Mouse (Mus musculus): ENCODE data around the gene Inpp5f. TPM values are rescaled to one million over a fixed set of nuclear protein-coding genes. Genes with fewer than 3 reads are reported as not detected.

Inpp5f gene
- polyA plus RNA-seq, 1 experiment from 2014 or later: 7.2 TPM

GRCm38 (mm10) chr7:128622266-128622961 lies 11.3 kb downstream of the Inpp5f start:
- Histone ChIP-seq H3K9me3 (ENCODE audit: low read length) (no peaks in the 10 kb centered on the region), H3K9ac (replicated peaks) (no peak overlapping the region), H3K36me3 (replicated peaks; ENCODE audit: insufficient read depth, low read length) (no peaks in the 10 kb centered on the region), H3K4me2 (ENCODE audit: low read depth, low read length) (no peak overlapping the region), H3K27me3 (ENCODE audit: insufficient read depth, low read length) (no peaks in the 10 kb centered on the region), H3K27ac (ENCODE audit: low read depth) (0 out of 2 replicates have a peak overlapping the region, but pooled peaks have one; percentile 22), H3K4me1 (ENCODE audit: insufficient read depth) (peaks cover 16% of the 10 kb centered on the region), H3K4me3 (ENCODE audit: low read depth, low read length) (no peak overlapping the region)
- DNase-seq: no peak
- ATAC-seq: peak; percentile 45; the same call in 1 of the 2 replicates
- 66% methylated on average over 7 of the region's 7 CpGs for WGBS (ENCODE audit: insufficient replicate concordance)
- no peak for TF ChIP-seq CTCF (IDR thresholded peaks at IDR 0.05; ENCODE audit: low read depth)
- TF ChIP-seq EP300 (IDR thresholded peaks at IDR 0.05; ENCODE audit: low read depth): no peak

GRCm38 (mm10) chr7:128622994-128623393 lies 11.9 kb downstream of the Inpp5f start:
- no peaks in the 10 kb centered on the region for H3K9me3 ChIP-seq (ENCODE audit: low read length)
- H3K36me3 ChIP-seq (replicated peaks; ENCODE audit: insufficient read depth, low read length): no peaks in the 10 kb centered on the region
- WGBS (ENCODE audit: insufficient replicate concordance): 70% methylated on average over 2 of the region's 2 CpGs
- no peaks in the 10 kb centered on the region for H3K27me3 ChIP-seq (ENCODE audit: insufficient read depth, low read length)
- H3K27ac ChIP-seq (ENCODE audit: low read depth): 0 out of 2 replicates have a peak overlapping the region, but pooled peaks have one; percentile 12
- ATAC-seq (no peak), DNase-seq (no peak)
- no peak overlapping the region for H3K4me2 ChIP-seq (ENCODE audit: low read depth, low read length)
- peaks cover 20% of the 10 kb centered on the region for H3K4me1 ChIP-seq (ENCODE audit: insufficient read depth)
- TF ChIP-seq EP300 (IDR thresholded peaks at IDR 0.05; ENCODE audit: low read depth): no peak
- no peak for TF ChIP-seq CTCF (IDR thresholded peaks at IDR 0.05; ENCODE audit: low read depth)
- no peak overlapping the region for H3K9ac ChIP-seq (replicated peaks)
- H3K4me3 ChIP-seq (ENCODE audit: low read depth, low read length): no peak overlapping the region

DNA sequence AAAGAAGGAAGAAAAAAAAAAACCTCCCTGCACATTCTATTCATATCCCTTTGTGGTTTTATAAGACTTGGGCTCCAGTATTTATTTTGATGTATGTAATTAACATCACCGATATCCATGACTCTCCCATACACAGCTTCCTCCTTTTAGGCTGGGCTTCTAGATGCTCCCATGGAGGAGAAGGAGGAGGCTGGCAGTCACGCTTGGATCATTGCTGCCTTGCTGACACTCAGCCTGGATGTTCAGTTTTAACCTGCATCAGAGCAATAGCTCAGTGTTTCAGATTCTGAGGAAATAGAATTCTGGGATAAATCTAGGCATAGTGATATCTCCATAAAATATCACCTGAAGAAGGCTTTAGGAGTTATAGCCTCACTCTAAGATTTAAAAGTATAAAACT lies 14.3 kb downstream of the Inpp5f start:
- H3K4me2 ChIP-seq (ENCODE audit: low read depth, low read length): no peak overlapping the region
- ATAC-seq: no peak
- no peak for TF ChIP-seq EP300 (IDR thresholded peaks at IDR 0.05; ENCODE audit: low read depth)
- TF ChIP-seq CTCF (IDR thresholded peaks at IDR 0.05; ENCODE audit: low read depth): no peak
- H3K4me3 ChIP-seq (ENCODE audit: low read depth, low read length): no peak overlapping the region
- no peak overlapping the region for H3K27ac ChIP-seq (ENCODE audit: low read depth)
- WGBS (ENCODE audit: insufficient replicate concordance): 84% methylated on average over 2 of the region's 2 CpGs
- H3K27me3 ChIP-seq (ENCODE audit: insufficient read depth, low read length): no peaks in the 10 kb centered on the region
- no peak overlapping the region for H3K9ac ChIP-seq (replicated peaks)
- no peaks in the 10 kb centered on the region for H3K9me3 ChIP-seq (ENCODE audit: low read length)
- DNase-seq: no peak
- H3K4me1 ChIP-seq (ENCODE audit: insufficient read depth): peaks cover 17% of the 10 kb centered on the region
- no peaks in the 10 kb centered on the region for H3K36me3 ChIP-seq (replicated peaks; ENCODE audit: insufficient read depth, low read length)

GRCm38 (mm10) chr7:128626601-128627000 lies 15.5 kb downstream of the Inpp5f start:
- 67% methylated on average over 4 of the region's 5 CpGs for WGBS (ENCODE audit: insufficient replicate concordance)
- H3K4me1 ChIP-seq (ENCODE audit: insufficient read depth): peaks cover 15% of the 10 kb centered on the region
- ATAC-seq: no peak

GRCm38 (mm10) chr7:128627251-128627650 lies 16.1 kb downstream of the Inpp5f start:
- WGBS (ENCODE audit: insufficient replicate concordance): 77% methylated on average over 2 of the region's 2 CpGs
- TF ChIP-seq CTCF (IDR thresholded peaks at IDR 0.05; ENCODE audit: low read depth): no peak
- no peak for TF ChIP-seq EP300 (IDR thresholded peaks at IDR 0.05; ENCODE audit: low read depth)

More at GRCm38 (mm10) chr7:128626601-128627000, 15.5 kb downstream of the Inpp5f start:
- no peak overlapping the region for H3K4me2 ChIP-seq (ENCODE audit: low read depth, low read length)
- H3K9ac ChIP-seq (replicated peaks): no peak overlapping the region
- no peak for TF ChIP-seq CTCF (IDR thresholded peaks at IDR 0.05; ENCODE audit: low read depth)
- no peak for TF ChIP-seq EP300 (IDR thresholded peaks at IDR 0.05; ENCODE audit: low read depth)
- H3K36me3 ChIP-seq (replicated peaks; ENCODE audit: insufficient read depth, low read length): no peaks in the 10 kb centered on the region
- H3K27me3 ChIP-seq (ENCODE audit: insufficient read depth, low read length): no peaks in the 10 kb centered on the region
- H3K27ac ChIP-seq (ENCODE audit: low read depth): no peak overlapping the region
- H3K9me3 ChIP-seq (ENCODE audit: low read length): no peaks in the 10 kb centered on the region
- H3K4me3 ChIP-seq (ENCODE audit: low read depth, low read length): no peak overlapping the region
- DNase-seq: no peak

DNA sequence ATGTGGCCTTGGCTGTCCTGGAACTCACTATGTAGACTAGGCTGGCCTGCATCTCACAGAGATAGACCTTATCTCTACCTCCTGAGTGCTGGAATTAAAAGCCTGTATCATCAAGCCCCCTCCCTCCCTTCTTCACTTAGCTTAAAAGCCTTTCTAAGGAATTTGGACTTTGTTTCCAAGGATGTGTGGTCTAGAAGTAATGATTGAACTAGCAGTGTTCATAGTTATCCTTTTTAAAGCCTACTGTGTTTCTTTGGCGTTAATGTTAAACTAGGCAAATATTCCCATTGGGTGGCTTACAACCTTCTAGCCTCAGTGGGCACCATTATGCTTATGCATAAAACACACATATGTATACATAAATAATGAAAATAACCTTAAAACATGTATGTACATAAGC lies 16.6 kb downstream of the Inpp5f start:
- no peak for ATAC-seq
- no peak overlapping the region for H3K9ac ChIP-seq (replicated peaks)
- 76% methylated on average over 1 of the region's 1 CpGs for WGBS (ENCODE audit: insufficient replicate concordance)
- H3K4me2 ChIP-seq (ENCODE audit: low read depth, low read length): no peak overlapping the region
- H3K27ac ChIP-seq (ENCODE audit: low read depth): no peak overlapping the region
- DNase-seq: no peak
- no peaks in the 10 kb centered on the region for H3K9me3 ChIP-seq (ENCODE audit: low read length)
- H3K4me3 ChIP-seq (ENCODE audit: low read depth, low read length): no peak overlapping the region
- H3K27me3 ChIP-seq (ENCODE audit: insufficient read depth, low read length): no peaks in the 10 kb centered on the region
- H3K4me1 ChIP-seq (ENCODE audit: insufficient read depth): peaks cover 8% of the 10 kb centered on the region
- no peaks in the 10 kb centered on the region for H3K36me3 ChIP-seq (replicated peaks; ENCODE audit: insufficient read depth, low read length)
- TF ChIP-seq EP300 (IDR thresholded peaks at IDR 0.05; ENCODE audit: low read depth): no peak
- TF ChIP-seq CTCF (IDR thresholded peaks at IDR 0.05; ENCODE audit: low read depth): no peak

More at GRCm38 (mm10) chr7:128627251-128627650, 16.1 kb downstream of the Inpp5f start:
- Histone ChIP-seq H3K27ac (ENCODE audit: low read depth) (no peak overlapping the region), H3K9ac (replicated peaks) (no peak overlapping the region), H3K9me3 (ENCODE audit: low read length) (no peaks in the 10 kb centered on the region), H3K4me2 (ENCODE audit: low read depth, low read length) (no peak overlapping the region), H3K4me3 (ENCODE audit: low read depth, low read length) (no peak overlapping the region), H3K27me3 (ENCODE audit: insufficient read depth, low read length) (no peaks in the 10 kb centered on the region), H3K36me3 (replicated peaks; ENCODE audit: insufficient read depth, low read length) (no peaks in the 10 kb centered on the region), H3K4me1 (ENCODE audit: insufficient read depth) (peaks cover 10% of the 10 kb centered on the region)
- ATAC-seq (no peak), DNase-seq (no peak)

Measured in liver, postnatal 0 days (tissue).